Mouse (Mus musculus) liver, adult 2 months (tissue): Measurements from ENCODE around the gene Ndufa3.

ENCODE experiments used
- CTCF ChIP-seq: fragments of 200-500 bp; IDR thresholded peaks from 2 replicates; pipeline ENCODE4 v1.5.1; 2011; ENCODE audit warnings: low read depth, low read length, control low read depth
- POLR2A ChIP-seq: fragments of 200-500 bp; IDR thresholded peaks from 2 replicates; pipeline ENCODE4 v1.6.1; 2011; ENCODE audit warnings: low read length, control low read depth; ENCODE audit not compliant: insufficient read depth; ENCODE audit errors: extremely low read depth

DNA sequence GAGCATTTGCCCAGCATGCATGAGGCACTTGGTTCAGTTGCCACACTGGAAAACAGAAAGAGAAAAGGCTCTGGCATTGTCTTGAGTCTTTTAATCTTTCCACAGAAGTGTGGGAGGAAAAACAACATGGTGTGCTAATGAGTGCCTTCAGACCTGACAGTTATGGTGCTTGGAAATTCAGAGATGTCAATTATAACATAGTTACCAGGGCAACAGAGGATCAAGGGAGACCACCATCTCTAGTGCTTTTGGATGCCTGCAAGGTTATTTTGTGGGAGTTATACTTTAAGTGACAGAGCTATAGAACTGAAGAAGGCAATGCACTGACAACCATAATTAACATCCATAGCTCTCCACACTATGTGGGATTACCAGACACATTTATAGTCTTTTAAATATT lies 23.3 kb upstream of the Ndufa3 start:
- TF ChIP-seq CTCF (no peak), POLR2A (no peak)
